13 mouse cellular contexts compared by ENCODE assay signal in the genomic region with DNA sequence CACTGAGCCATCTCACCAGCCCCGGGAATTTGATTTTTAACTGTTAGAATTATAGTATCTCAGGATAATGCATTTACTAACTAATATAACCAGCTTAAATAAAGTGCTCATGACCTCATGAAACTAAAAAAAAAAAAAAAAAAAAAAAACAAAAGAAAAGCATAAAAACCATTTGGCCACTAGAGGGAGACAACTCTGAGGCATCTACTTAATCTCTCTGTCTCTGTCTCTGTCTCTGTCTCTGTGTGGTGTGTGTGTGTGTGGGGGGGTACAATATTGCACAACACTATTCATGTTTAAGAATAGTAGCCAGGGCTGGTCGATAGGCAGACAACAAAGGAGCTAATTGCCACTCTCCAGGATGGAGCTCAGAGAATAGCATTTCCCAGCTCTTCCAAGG. TPM values are rescaled to one million over a fixed set of nuclear protein-coding genes. Genes with fewer than 3 reads are reported as not detected.
DNase-seq lines count a peak whose midpoint lies in the region; ATAC-seq and TF ChIP-seq lines count a peak whose summit lies in the region.
"Had no signal": no experiment of that assay in that cellular context is flagged by ENCODE, and none has a peak within 500 bp of the region (broad histone marks: within the 10 kb centered on the region; RNA-seq: fewer than 3 reads in every experiment).

No protein-coding gene starts in this region.

- no peak overlapping the region for H3K4me2 ChIP-seq in intestine, postnatal 0 days (replicated peaks; ENCODE audit: low read depth)
- no peak overlapping the region for H3K4me2 ChIP-seq in intestine, embryonic 15.5 days (replicated peaks)
- H3K4me2 ChIP-seq in midbrain, embryonic 14.5 days (ENCODE audit: low read length), result no peak overlapping the region
- H3K4me2 ChIP-seq: liver, embryonic 13.5 days had no signal

- TF ChIP-seq CTCF in intestine, postnatal 0 days (IDR thresholded peaks at IDR 0.05; ENCODE audit: low read depth), result peak; percentile 66

- no peaks in the 10 kb centered on the region for H3K27me3 ChIP-seq in intestine, postnatal 0 days (replicated peaks; ENCODE audit: control insufficient read depth, insufficient read depth, low read length)
- no peaks in the 10 kb centered on the region for H3K27me3 ChIP-seq in intestine, embryonic 15.5 days (replicated peaks)
- no peaks in the 10 kb centered on the region for H3K27me3 ChIP-seq in midbrain, embryonic 14.5 days (ENCODE audit: control insufficient read depth, insufficient read depth, low read length)
- 0 out of 2 replicates have a peak, but pooled peaks cover 6% of the 10 kb centered on the region for H3K27me3 ChIP-seq in midbrain, embryonic 10.5 days (ENCODE audit: low read depth, poor library complexity, severe bottlenecking)
- H3K27me3 ChIP-seq: liver, embryonic 13.5 days had no signal

- 57% methylated on average over 2 of the region's 2 CpGs for WGBS in intestine, postnatal 0 days
- WGBS in intestine, embryonic 15.5 days, result 73% methylated on average over 2 of the region's 2 CpGs
- 72% methylated on average over 2 of the region's 2 CpGs for WGBS in midbrain, embryonic 14.5 days
- 78% methylated on average over 2 of the region's 2 CpGs for WGBS in midbrain, embryonic 10.5 days

- no peaks in the 10 kb centered on the region for H3K4me1 ChIP-seq in intestine, postnatal 0 days (replicated peaks; ENCODE audit: control insufficient read depth, insufficient read depth, low read length)
- H3K4me1 ChIP-seq in intestine, embryonic 15.5 days (replicated peaks), result no peaks in the 10 kb centered on the region
- no peaks in the 10 kb centered on the region; the same call in 1 of the 2 replicates for H3K4me1 ChIP-seq in midbrain, embryonic 14.5 days (ENCODE audit: control insufficient read depth, insufficient read depth, low read length)
- peaks cover 3% of the 10 kb centered on the region for H3K4me1 ChIP-seq in midbrain, embryonic 10.5 days
- H3K4me1 ChIP-seq: liver, embryonic 13.5 days had no signal

- H3K4me3 ChIP-seq in intestine, postnatal 0 days (ENCODE audit: low read depth, low read length), result no peak overlapping the region
- no peak overlapping the region for H3K4me3 ChIP-seq in intestine, embryonic 15.5 days (replicated peaks)
- no peak overlapping the region for H3K4me3 ChIP-seq in midbrain, embryonic 14.5 days (replicated peaks; ENCODE audit: low read depth, low read length)
- H3K4me3 ChIP-seq in midbrain, embryonic 10.5 days, result no peak overlapping the region
- H3K4me3 ChIP-seq: liver, embryonic 13.5 days had no signal

- peak; percentile 23 for DNase-seq in midbrain, embryonic 14.5 days
- DNase-seq in midbrain, embryonic 10.5 days (ENCODE audit: low spot score), result no peak
- DNase-seq in adipocyte (ENCODE audit: low spot score), result peak; percentile 41
- no peak for DNase-seq in adrenal gland, adult 18-20 months (ENCODE audit: low spot score in 2 of 2)
- no peak for DNase-seq in testis, postnatal 14 days (ENCODE audit: low spot score)
- DNase-seq: adrenal gland, adult 8-10 months; cerebellum, postnatal 25 days; heart, postnatal 14 days; kidney, postnatal 36 days; liver, embryonic 13.5 days had no signal

- no peak overlapping the region for H3K27ac ChIP-seq in intestine, postnatal 0 days (ENCODE audit: low read depth, low read length)
- no peak overlapping the region for H3K27ac ChIP-seq in intestine, embryonic 15.5 days
- H3K27ac ChIP-seq in midbrain, embryonic 14.5 days (replicated peaks; ENCODE audit: low read depth, low read length), result no peak overlapping the region
- H3K27ac ChIP-seq in midbrain, embryonic 10.5 days (replicated peaks), result no peak overlapping the region
- H3K27ac ChIP-seq: liver, embryonic 13.5 days had no signal

- H3K9me3 ChIP-seq in intestine, postnatal 0 days (ENCODE audit: control insufficient read depth), result no peaks in the 10 kb centered on the region
- H3K9me3 ChIP-seq in intestine, embryonic 15.5 days, result no peaks in the 10 kb centered on the region
- no peaks in the 10 kb centered on the region; the same call in 1 of the 2 replicates for H3K9me3 ChIP-seq in midbrain, embryonic 14.5 days (ENCODE audit: control insufficient read depth, low read length)
- H3K9me3 ChIP-seq in midbrain, embryonic 10.5 days (replicated peaks), result peaks cover 10% of the 10 kb centered on the region
- H3K9me3 ChIP-seq: liver, embryonic 13.5 days had no signal

- no peak overlapping the region for H3K9ac ChIP-seq in intestine, postnatal 0 days (ENCODE audit: low read depth, low read length)
- H3K9ac ChIP-seq in intestine, embryonic 15.5 days, result no peak overlapping the region
- H3K9ac ChIP-seq in midbrain, embryonic 14.5 days (replicated peaks; ENCODE audit: low read length), result no peak overlapping the region
- H3K9ac ChIP-seq: liver, embryonic 13.5 days had no signal

- H3K36me3 ChIP-seq in intestine, postnatal 0 days (ENCODE audit: control insufficient read depth, insufficient read depth), result no peaks in the 10 kb centered on the region
- H3K36me3 ChIP-seq in intestine, embryonic 15.5 days, result no peaks in the 10 kb centered on the region
- no peaks in the 10 kb centered on the region for H3K36me3 ChIP-seq in midbrain, embryonic 14.5 days (ENCODE audit: control insufficient read depth, insufficient read depth, low read length)
- H3K36me3 ChIP-seq in midbrain, embryonic 10.5 days, result no peaks in the 10 kb centered on the region
- H3K36me3 ChIP-seq: liver, embryonic 13.5 days had no signal

- no peak for ATAC-seq in intestine, postnatal 0 days
- ATAC-seq in intestine, embryonic 15.5 days, result no peak
- ATAC-seq in midbrain, embryonic 14.5 days (ENCODE audit: low FRiP score, low TSS enrichment), result no peak
- ATAC-seq: intestine, embryonic 16.5 days had no signal

RNA-seq across cellular contexts. Expression of a gene that starts 17.3 kb away (rescaled TPM):
- 0.20 and 0.37 TPM in 2 replicates for polyA plus RNA-seq in intestine, postnatal 0 days (2015; fragmentation: Nextera tagmentation; extraction: Ambion mirVana)
- 0.16 and 0.62 TPM in 2 replicates for polyA plus RNA-seq in intestine, embryonic 15.5 days (2015; fragmentation: Nextera tagmentation; extraction: Ambion mirVana)
- polyA plus RNA-seq in midbrain, embryonic 14.5 days (2014; fragmentation: Nextera tagmentation; extraction: Ambion mirVana), result not detected in 2 replicates
- polyA plus RNA-seq in midbrain, embryonic 10.5 days (2016; fragmentation: Nextera tagmentation; extraction: Ambion mirVana), result 0.16 and 0.17 TPM in 2 replicates
- 1 to 10 TPM in 1 of 2 experiments, under 1 TPM in 1; 0.70 to 1.0 TPM for total RNA-seq in adrenal gland, adult 18-20 months (2021)

Comparison
In these comparisons a context has a peak if more than half of its experiments do, and no peak if none do; other contexts are left out.
1. DNase-seq: peak in midbrain, embryonic 14.5 days (single experiment) and adipocyte (single experiment); none in midbrain, embryonic 10.5 days (single experiment), adrenal gland, adult 18-20 months (0 of 2) and testis, postnatal 14 days (single experiment).